Mouse (Mus musculus) brain, embryonic 14.5 days (tissue): ENCODE results near the gene Eprs.

ENCODE experiments used
- CTCF ChIP-seq: fragments of 200-500 bp; IDR thresholded peaks from 2 replicates; pipeline ENCODE4 v1.5.1; 2012; ENCODE audit warnings: inconsistent platforms, mild to moderate bottlenecking, moderate library complexity, borderline replicate concordance; ENCODE audit not compliant: insufficient read depth, insufficient read length; ENCODE audit errors: extremely low read depth
- POLR2A ChIP-seq: fragments of 200-500 bp; IDR thresholded peaks from 2 replicates; pipeline ENCODE4 v1.6.1; 2012; ENCODE audit warnings: mild to moderate bottlenecking, inconsistent platforms, borderline replicate concordance; ENCODE audit not compliant: poor library complexity, insufficient read depth, insufficient read length, severe bottlenecking; ENCODE audit errors: extremely low read depth

GRCm38 (mm10) chr1:185367383-185367782 lies 4.5 kb downstream of the Eprs start:
- TF ChIP-seq POLR2A (no peak), CTCF (no peak)
